Mouse (Mus musculus): ENCODE measurements around the gene Gm21746. TPM values are rescaled to one million over a fixed set of nuclear protein-coding genes. Genes with fewer than 3 reads are reported as not detected.
"Not testable (repeated sequence)": the region's sequence is repeated elsewhere in the genome, so short reads cannot be mapped to it uniquely, and the experiment has no call there.

Gene Gm21746
- not detected in 2 replicates for polyA plus RNA-seq (2012; rRNA removed)

- H3K27me3 ChIP-seq (replicated peaks; ENCODE audit: control insufficient read depth, insufficient read depth, low read length); H3K4me1 ChIP-seq (ENCODE audit: control insufficient read depth, insufficient read depth, low read length); DNase-seq; H3K36me3 ChIP-seq (ENCODE audit: control insufficient read depth, insufficient read depth, low read length); H3K4me3 ChIP-seq (ENCODE audit: insufficient read depth, low read depth, low read length); H3K27ac ChIP-seq (ENCODE audit: insufficient read depth, low read depth, low read length): not testable (repeated sequence)
- 77% methylated on average over 2 of the region's 3 CpGs for WGBS
Observed at GRCm38 (mm10) chrY:6237895-6238294, at the start of gene Gm21746. Gene Gm21746 (minus strand): TSS chrY:6237995.

- H3K4me3 ChIP-seq (ENCODE audit: insufficient read depth, low read depth, low read length); H3K36me3 ChIP-seq (ENCODE audit: control insufficient read depth, insufficient read depth, low read length); H3K27me3 ChIP-seq (replicated peaks; ENCODE audit: control insufficient read depth, insufficient read depth, low read length): not testable (repeated sequence)
Observed at GRCm38 (mm10) chrY:6266798-6267197, 29.0 kb upstream of the Gm21746 start, which contains the start of gene Gm20873. Gene Gm20873 (plus strand): TSS chrY:6267098.

More at GRCm38 (mm10) chrY:6266798-6267197, 29.0 kb upstream of the Gm21746 start, which contains the start of gene Gm20873:
- H3K4me1 ChIP-seq (ENCODE audit: control insufficient read depth, insufficient read depth, low read length); DNase-seq; H3K27ac ChIP-seq (ENCODE audit: insufficient read depth, low read depth, low read length): not testable (repeated sequence)

Other genes starting within 250 kb of the Gm21746 start
- not detected in 2 replicates for gene Gm20873, start 29.1 kb upstream of the Gm21746 start, polyA plus RNA-seq (2012; rRNA removed)